Mouse (Mus musculus) G1E (cell line): ENCODE measurements around the gene Cdh12.

Experiments
- CTCF ChIP-seq: IDR thresholded peaks from 2 replicates; pipeline ENCODE4 v1.5.1; 2012; ENCODE audit warnings: low read depth, low read length, inconsistent platforms, mixed read lengths
- POLR2AphosphoS5 ChIP-seq: IDR thresholded peaks from 2 replicates; pipeline ENCODE4 v1.6.1; 2012; ENCODE audit warnings: low read depth, low read length, inconsistent platforms; ENCODE audit not compliant: insufficient replicate concordance
- TAL1 ChIP-seq: conservative IDR thresholded peaks from 2 replicates; pipeline ENCODE4 v1.6.1; 2012; ENCODE audit warnings: low read depth, low read length, inconsistent platforms, mixed read lengths

DNA sequence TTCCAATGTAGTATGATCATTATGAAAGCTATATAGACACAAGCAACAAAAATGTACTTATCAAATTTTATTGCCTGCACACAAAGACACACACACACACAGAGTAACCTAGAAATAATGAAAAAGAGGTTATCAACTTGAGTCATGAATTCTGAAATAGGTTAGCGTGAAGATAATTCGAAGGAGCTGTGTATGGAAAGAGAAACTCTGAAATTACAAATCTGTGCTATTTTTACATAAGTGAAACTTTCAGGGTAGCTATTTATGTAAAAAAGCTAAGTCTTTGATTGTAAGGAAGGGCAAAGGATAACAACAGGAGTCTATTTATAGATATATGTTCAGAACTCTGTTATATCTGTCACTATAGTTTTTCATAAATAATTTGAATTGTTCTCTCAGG lies 427.9 kb downstream of the Cdh12 start:
- no peak for TF ChIP-seq CTCF
- no peak for TF ChIP-seq TAL1
- TF ChIP-seq POLR2AphosphoS5 = no peak
